Mouse (Mus musculus) stomach, postnatal 0 days (tissue): ENCODE data around the gene Anxa1.

ENCODE experiments used
- CTCF ChIP-seq: IDR thresholded peaks from 2 replicates; pipeline ENCODE4 v1.5.1; 2016; ENCODE audit warnings: antibody characterized with exemption, low read depth, mild to moderate bottlenecking, moderate library complexity
- EP300 ChIP-seq: optimal IDR thresholded peaks from 2 replicates; pipeline ENCODE3; 2016; ENCODE audit warnings: antibody characterized with exemption

GRCm38 (mm10) chr19:20437043-20437442, 46.3 kb upstream of the Anxa1 start:
- TF ChIP-seq CTCF (peak; percentile 43; the same call in 1 of the 2 replicates), EP300 (no peak)
